Mouse (Mus musculus) lung, postnatal 36 days (tissue): Measurements from ENCODE around the gene Sema5b.

Experiments used
- DNase-seq: peaks from one replicate; pipeline ENCODE4 v3.0.0; 2022; ENCODE audit warnings: mixed read lengths

Sema5b gene

DNA sequence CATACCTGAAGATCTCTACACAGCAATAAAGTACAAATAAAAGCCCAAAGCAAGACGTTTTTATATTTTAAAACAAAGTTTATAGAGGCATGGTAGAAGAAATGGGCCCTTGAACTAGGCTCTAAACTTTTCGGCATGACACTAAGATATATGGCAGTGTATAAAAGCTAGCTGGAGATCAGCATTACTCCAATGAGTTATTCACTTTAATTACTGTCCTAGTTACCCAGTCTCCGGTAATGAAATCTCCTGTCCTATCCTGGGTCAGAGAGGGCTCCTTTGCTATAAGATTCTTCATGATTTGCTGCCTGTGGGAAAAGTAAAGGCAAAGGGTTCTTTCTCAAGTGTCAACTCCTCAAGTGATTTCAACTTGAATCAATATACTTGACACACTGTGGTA lies 98.6 kb downstream of the Sema5b start:
- DNase-seq = no peak

DNA sequence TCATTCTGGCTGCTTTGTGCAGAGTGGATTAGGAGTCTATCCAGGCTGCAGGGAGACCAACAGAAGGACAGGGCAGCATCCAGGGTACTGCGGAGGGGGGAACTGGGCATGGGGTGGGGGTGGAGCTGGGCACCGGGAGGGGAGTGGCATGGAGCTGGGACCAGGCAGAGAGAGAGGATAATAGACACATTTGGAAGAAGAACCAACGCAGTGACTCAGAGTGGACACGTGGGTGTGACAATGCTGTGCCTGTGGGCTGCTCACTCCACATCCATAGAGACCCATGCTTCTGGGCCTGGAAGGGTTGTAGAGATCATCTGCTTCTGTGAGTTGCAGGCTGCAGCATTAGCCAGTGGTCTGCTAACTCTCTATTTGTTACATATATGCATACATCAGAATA lies 107.9 kb downstream of the Sema5b start:
- DNase-seq = no peak

GRCm38 (mm10) chr16:35652206-35652605 lies 111.3 kb downstream of the Sema5b start:
- no peak for DNase-seq

GRCm38 (mm10) chr16:35652706-35653105 lies 111.8 kb downstream of the Sema5b start:
- no peak for DNase-seq

- DNase-seq = no peak
Measured at GRCm38 (mm10) chr16:35653951-35654350, 113.0 kb downstream of the Sema5b start.

- DNase-seq = no peak
Measured at GRCm38 (mm10) chr16:35660222-35660621, 119.3 kb downstream of the Sema5b start.

DNA sequence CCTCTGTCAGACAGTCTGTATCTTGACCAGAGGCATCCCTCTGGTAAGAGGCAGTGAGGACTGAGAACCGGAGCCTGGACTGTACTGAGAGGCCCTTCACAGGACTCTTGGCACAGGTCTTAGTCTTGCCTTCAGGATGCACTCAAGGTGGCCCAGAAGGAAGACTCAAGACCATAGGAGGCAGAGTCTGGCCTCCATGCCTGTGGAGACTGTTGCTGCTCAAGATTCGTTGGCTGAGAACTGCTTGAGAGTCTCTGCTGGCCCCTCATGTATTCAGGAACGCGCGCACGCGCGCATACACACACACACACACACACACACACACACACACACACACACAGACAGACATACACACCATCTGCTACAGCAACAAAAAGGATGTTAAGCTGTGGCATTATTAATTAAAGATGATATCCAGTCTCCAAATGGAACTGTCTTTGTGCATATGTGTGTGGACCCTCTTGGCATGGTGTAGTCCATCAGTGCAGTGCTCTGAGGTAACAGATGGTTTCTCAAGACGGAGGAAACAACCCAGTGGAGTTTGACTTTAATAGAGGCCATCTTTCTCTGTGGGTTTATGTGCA lies 123.0 kb downstream of the Sema5b start:
- no peak for DNase-seq

DNA sequence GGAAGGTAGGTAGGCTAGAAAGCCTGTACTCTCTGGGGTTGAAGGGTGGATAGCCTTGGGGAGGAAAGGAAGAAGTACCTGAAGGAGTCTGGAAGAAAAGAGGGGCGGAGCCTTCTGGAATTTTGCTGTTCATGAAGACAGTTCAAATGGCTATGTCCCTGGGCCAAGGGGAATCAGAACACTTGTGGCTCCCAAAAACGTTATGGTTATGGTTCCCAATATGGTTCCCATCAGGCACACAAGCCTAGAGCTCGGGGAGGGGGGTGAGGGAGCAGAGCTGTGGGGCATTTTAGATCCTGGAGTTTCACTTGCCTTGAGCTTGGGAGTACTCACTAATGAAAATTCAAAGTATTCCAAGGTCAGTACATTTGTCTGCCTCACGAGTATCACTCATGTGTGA lies 123.9 kb downstream of the Sema5b start:
- no peak for DNase-seq

DNA sequence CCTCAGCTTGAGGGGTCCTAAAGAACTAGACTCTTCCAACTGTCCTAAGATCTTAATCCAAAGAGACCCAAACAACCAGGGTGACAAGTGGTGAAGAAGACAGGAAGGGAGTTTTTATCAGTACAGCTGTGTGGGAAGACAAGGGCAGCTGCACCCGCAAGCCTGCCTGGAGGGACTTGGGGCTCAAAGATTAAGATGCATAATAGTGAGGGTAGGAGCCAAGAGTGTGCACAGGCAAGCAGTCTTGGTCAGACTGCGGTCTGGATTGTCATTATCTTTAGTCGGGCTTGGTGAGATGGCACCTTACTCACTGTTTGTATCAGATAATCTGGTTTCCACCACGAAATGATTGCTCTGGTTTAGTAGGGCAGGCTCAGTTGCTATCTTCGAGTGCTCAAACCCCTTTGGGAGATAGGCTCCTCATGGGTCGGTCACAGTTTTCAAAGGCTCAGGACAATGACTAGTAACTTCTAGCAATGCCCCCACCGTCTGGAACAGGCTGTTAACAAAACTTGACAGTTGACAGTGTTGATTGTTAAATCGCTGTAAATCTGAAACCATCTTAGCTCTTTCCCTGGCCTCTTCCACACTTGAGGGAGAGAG lies 136.7 kb downstream of the Sema5b start:
- DNase-seq = no peak

DNA sequence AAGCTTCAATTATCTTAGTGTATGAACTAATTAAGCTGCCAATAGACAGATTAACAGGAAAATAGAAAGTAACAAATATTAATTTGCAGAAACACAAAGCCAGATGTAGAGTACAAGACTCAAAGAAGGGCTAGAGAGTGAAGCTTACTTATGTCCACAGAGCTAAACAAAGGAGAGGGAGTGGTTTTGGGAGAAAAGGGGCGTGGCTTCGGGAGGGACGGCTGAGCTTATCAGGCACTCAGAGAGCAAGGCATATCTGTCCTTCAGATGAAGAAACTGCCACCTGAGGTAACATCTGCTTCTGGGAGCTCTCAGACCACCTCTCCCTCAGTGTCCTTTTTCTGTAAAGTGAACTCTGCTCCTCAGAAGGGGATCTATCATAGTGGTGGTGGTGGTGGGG lies 137.5 kb downstream of the Sema5b start:
- no peak for DNase-seq

DNA sequence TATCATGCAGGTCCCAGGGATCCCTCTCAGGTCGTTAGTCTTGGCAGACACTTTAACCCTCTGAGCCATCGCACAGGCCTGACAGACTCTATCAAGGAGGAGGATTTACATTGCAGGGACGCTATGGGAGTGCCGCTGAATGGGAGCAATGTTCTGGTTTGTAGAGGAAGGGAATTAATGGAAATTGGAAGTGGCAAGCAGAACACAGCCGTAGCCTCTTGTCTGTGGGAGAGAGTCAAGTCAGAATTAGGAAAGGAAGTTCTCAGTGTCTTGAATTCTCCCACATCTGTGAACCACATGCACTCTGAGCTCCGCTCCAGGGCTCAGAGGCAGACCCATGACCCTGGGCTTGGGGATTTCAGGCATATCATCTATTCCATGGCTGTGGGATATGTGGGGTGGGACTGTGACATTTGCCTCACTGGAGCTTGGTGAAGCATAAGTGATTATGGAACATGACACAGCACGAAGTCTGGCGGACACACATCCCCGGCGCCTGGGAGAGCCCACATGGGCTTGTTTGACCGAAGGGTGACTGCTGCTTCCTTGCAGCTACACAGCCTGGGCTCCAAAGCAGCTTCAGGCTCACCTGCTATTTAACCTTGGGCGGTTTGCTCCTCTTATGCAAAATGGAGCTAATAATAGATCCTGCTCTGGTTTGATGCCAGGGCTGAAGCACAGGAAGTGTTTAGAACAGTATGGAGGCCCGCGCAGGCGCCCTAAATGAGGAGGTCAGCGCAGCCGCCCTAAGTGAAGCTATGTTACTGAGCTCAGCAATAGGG lies 140.6 kb downstream of the Sema5b start:
- no peak for DNase-seq

- no peak for DNase-seq
Measured at GRCm38 (mm10) chr16:35685027-35685426, 144.1 kb downstream of the Sema5b start.

DNA sequence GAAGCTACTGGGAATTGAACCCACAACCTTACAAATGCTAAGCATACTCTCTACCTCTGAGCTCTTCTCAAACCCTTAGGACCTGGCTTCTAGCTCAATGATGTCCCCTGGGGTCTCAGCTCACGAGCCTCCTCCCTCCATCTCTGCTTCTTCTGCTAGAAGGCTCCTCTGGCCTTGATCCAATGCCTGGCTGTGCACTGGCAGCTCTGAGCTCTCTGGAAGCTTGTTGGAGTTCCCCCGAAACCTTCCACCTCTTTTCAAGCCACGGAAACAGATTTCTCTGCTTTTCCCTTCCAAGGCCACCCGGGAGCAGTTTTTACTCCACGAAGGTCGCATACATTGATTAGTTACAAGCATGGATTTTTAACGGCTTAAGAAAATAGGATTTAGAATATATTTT lies 145.5 kb downstream of the Sema5b start:
- DNase-seq = no peak

DNA sequence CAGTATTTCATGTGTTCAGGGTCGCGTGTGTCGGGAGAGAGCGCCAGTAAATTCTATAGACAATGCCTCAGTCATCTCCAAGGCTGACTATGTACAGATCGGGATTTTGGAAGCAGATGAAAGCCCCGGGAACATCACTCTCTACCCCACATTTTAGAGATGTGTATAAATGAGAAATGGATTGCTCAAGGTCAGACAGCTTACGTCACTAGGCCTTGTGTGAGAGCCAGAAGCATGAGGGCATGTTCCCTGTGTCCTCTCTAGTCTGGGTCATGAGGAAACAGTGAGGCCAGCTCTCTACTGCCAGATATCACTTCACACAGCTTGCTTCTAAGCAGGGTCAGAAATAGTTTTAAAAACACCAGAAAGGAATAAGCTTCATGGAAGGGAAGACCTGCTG lies 150.7 kb downstream of the Sema5b start:
- peak; percentile 23 for DNase-seq

DNA sequence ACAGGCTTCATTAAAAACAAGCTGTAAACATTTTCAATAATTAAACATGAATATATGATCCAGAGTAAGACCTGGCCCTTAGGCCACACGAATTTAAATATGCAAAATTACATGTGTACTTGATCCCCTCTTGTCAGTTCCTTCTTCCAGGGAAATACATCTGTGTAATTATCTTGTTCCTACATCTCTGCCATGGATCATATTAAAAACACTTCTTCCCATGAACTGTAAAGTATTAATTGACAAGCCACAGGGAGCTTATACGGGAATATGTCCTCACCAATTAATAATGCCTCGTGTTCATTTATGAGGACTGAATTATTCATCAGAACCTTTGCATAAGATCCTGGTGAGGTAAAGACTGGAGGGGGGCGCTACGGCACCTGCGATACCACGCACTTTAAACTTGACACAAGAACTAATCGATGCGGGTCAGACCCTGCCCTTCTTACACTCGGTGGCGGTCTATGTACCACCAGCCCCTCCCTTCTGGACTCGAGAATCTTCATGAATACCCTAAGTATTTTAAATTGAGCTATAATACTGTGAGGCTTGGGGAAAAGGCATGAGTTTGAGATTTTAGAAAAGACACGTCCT lies 153.4 kb downstream of the Sema5b start:
- DNase-seq = no peak

DNA sequence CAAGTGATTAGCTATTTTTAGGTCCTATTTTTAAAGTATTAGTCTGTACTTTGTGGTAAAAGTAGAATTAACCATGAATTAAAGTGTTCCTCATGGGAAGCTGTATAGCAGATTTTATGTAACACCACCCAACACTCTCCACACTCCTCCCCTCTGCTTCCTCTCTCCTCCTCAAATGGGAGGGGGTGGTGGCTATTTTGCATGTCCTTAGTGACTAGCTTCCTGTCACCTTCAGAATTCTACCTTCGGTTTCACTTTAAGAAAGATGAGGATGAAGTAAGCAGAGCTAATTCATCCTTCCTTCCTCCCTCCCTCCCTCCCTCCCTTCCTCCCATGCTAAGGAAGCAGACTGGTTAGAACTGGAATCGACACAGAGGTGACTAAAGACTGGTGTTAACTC lies 155.2 kb downstream of the Sema5b start:
- no peak for DNase-seq

GRCm38 (mm10) chr16:35701823-35702222 lies 160.9 kb downstream of the Sema5b start:
- no peak for DNase-seq

DNA sequence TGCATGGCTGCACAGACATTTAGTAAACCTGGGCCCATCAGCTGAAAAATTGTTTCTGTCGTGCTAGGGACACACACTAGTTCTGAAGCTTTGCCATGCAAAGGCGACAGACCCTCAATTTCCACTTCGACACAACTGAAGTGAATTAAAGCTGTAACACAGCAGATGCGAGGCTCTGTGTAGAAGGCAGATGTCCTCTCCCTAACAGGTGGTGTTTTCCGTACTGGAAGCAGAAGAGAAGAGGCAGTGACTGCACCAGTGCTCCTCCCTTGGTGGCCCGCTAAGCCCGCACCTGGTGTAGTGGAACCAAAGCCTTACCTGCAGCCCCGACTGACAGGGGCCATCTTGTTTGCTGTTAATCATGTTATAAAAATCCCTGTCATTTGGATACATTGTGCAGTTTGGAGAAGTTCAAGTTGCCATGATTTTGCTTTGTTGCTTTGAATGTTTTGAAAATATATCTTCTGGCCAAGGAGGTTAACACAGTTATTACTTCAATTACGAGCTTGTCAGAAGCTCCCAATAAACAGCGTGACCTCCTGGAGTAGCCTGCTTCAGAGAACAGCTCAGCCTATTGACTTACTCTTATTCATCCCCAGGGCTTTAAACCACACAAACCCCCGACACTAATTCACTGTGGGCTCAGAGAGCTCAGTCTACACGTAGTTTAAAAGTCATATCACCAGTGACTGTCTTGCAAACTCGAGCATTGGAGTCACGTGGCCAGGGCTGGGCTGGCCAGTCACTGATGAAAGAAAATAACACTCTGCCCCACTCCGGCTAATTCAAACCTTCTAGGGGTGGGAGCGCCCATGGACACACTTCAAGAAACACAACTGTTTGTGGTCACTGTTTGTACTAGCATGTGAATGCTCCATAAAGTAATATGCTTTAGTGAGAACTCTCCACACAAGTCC lies 163.1 kb downstream of the Sema5b start:
- DNase-seq = no peak

GRCm38 (mm10) chr16:35704796-35705195 lies 163.9 kb downstream of the Sema5b start:
- DNase-seq = no peak

- DNase-seq = no peak
Measured at GRCm38 (mm10) chr16:35707004-35707403, 166.1 kb downstream of the Sema5b start.

DNA sequence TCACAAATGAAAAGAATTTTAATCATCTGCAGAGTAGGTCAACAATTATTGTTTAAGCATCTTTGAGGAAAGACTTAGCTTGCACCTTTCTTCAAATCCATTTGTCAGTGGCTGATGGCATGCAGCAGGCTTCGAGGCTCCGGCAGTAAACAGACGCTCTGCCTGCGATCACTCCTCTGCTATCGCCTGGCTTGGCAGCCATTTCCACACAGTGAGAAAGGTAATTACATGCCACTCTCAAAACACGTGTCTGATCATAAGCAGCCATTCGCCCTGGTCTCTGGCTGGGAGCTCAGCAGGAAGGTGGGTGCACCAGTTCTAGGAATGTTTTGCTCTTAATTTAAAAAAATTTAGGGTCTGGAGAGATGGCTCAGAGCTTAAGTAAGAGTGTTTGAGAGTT lies 170.1 kb downstream of the Sema5b start:
- DNase-seq = no peak

DNA sequence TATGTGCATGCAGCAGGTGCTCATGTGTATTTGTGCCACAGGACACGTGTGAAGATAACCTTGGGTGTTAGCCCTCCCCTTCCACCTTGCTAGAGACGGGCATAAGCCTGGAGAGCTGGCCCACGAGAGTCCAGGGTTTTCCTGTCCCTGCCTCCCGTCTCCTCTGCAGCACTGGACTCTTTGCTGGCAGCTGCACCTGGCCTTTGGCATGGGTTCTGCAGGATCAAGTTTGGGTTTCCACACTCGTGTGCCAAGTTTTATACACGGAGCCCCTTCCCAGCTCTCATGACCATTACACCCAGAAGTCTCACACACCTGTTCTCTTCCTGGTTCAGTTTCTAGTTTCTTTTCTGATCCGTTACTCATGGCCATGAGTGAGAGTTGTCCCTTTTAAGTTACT lies 172.7 kb downstream of the Sema5b start:
- no peak for DNase-seq
